Mouse (Mus musculus) T-cell, adult 2 months (primary cell): ENCODE results near the gene Tmem107.

ENCODE experiments used
- DNase-seq: peaks from one replicate; pipeline ENCODE4 v3.0.0; 2022; ENCODE audit warnings: low spot score

Tmem107 gene

DNA sequence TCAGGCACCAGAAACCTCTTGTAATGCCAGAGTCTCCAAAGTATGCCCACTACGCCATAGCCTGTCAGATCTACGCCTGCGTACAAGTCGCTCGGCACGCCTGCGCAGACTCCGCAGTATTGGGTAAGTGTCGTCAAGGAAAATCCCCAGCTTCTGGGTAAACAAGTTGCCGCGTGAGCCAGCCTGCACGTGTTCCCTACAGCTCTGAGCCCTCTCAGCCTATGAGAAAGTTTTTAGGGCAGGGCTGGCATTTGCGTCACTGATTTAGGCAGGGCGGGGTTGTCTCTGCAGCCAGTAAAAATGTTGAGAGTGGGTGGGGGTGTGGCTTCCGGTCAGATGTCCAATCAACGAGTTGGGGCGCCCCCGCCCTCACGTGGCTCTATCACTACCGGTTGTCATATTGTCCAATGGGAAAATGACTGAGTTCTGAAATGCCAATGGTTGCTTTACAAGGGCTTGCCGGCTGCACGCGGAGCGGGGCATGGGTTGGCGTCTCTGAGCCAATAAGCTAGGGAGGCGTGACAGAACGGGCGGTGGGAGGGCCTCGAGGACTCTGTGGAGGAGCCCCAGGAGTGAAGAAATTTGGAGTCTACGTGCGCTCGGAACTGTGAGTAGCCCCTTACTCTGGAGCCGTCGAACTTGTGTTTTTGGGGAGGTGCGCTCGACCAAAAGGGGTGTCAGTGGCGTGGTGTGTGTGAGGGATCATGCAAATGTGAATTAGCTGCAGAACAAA is 24.3 kb downstream of the Tmem107 start, which contains the start of gene Per1:
Gene Per1, plus strand, starts transcription at position 521 of the 733 bp plus-strand sequence.
- DNase-seq = peak; percentile 100

DNA sequence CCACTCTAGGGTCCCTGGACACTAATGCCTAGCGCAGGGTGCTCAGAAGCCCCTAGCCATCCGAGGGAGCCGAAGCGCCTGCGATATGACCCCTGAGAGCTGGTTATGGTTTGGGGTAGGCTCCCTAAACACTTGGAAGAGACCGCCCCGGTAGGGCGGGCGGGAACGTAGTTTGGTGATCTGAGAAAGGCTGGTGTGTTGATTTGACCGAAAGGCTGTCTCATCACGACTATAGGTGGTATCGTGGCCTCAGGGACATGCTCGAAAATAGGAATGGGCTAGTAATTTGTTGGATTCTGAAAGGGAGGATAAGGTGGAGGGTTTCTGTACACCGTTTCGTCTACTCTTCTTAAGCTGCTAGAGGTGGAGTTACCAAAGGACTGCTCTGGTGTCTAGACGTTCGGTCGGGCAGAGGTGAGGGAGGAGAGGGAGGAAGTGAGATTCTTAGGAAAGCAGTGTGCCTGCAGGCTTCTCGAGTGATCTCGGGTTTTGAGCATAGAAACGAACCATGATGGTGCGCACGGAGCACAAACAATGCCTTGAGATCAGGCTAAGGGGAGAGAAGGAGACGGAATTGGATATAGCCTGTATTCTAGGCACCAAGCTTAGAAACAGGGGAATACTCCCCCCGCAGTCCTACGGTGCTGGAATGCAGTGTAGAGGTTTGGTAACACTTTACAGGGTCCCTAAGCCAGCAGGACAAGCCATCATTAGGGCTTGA is 25.1 kb downstream of the Tmem107 start:
- peak; percentile 74 for DNase-seq

DNA sequence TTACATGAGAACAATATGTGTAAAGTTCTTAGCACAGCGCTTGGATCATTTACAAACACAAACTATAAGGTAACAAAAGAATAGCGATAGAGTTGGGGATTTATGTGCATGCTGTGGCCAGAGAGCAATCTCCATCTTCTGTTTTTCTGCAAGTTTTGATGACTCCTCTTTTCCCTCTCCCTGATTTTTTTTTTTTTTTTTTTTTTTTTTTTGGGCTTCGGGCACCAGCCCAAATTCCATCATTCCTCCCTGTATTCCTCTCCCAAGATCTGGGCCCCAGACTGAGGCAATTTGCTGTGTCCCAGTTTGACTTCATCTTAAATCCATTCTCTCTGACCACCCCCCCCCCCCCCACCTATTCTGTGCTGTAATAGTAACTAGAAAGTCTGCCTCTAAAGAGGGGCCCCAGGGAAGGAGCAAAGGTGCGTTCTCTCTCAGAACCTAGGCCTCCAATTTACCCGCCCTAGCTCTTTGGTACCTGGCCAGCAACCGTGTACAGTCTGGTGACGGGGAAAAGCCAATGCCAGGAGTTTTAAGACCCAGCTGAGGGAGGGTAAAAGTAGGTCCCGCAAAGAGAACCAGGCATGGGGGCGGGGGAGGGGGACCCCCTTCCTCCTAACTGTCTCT is 25.9 kb downstream of the Tmem107 start:
- DNase-seq = no peak

DNA sequence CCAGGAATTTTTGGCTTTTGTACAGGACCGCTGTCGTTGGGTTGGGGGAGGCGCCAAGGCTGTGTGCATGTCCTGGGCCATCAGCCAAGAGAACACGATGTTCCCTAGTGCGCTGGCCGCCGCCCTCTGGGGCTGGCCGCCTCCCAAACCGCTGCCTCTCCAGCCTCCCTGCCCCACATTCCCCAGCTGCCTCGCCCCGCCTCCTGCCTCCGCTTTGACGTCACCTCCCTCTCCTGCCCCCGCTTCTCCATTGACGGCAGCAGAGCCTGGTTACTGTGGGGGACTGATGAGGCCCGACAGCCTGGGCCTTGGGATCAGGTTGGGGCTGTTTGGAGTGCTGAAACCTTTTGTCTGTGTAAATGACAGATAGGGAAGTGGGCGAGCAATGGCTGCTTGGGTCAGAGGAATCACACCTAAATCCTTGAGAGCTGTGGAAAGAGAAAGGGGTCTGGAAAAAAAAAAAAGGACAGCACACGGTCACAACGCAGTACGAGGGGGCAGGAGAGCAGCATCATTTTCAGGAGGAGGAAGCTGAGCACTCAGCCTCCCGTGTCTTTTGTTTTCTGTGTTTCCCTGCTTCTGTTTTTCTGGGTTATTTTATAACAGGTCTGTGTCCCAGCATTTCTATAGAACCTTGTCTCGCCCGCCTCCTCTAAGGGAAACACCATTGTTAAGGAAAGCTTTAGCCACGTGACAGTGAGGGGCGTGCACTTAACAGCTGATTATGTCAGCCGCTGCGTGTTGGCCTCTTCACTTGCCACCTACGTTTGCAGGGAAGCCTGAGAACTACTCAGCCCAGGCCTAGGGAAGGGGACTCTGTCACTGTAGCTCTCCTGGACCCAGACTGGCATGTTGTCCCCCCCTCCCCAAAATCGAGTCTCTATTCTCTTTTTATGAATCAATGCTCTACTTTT is 26.6 kb downstream of the Tmem107 start:
- peak; percentile 94 for DNase-seq

DNA sequence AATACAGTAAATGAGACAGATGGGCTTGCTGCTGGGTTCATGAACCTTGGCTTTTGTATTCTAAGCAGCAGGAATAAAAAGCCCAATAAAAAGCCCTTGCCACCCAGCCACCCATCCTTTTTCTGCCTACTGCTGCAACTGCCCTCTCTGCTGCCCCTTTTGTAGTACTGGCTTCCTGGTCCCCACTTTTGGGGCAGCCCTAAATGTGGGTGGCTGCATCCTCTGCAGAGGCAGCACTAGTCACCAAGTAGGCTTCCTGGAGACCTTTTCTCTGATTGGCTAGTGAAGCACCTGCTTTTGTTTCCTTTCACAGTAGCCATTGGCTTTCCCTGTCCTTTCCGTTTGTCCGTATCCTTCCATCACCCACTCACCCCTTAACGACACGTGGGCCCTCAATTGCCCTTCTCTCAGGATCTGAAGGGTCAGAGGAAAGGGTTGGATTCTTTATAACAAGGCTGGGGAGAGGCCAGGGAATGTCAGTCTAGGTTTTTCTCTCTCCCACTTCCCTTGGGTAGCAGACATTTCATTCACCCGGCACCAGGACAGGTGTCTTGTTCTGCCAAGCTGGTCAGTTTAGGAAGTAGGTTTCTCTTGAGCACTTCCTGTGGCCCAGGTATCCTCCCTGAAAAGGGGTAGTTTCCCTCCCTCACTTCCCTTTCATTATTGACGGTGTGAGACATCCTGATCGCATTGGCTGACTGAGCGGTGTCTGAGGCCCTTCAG is 27.6 kb downstream of the Tmem107 start:
- peak; percentile 79 for DNase-seq

DNA sequence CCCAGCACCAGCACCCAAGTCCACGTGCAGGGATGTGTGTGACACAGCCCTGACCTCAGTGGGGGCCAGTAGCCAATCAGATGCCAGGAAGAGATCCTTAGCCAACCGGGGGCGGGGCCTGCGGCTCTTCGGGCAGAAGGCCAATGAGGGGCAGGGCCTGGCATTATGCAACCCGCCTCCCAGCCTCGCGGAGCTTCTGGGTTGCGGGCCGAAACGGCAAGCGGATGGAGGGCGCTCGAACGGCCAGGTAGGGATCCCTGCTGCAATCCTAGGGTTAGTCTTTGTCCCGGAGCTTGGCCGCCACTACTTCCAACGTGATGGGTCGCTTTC is 28.1 kb downstream of the Tmem107 start:
- peak; percentile 96 for DNase-seq

DNA sequence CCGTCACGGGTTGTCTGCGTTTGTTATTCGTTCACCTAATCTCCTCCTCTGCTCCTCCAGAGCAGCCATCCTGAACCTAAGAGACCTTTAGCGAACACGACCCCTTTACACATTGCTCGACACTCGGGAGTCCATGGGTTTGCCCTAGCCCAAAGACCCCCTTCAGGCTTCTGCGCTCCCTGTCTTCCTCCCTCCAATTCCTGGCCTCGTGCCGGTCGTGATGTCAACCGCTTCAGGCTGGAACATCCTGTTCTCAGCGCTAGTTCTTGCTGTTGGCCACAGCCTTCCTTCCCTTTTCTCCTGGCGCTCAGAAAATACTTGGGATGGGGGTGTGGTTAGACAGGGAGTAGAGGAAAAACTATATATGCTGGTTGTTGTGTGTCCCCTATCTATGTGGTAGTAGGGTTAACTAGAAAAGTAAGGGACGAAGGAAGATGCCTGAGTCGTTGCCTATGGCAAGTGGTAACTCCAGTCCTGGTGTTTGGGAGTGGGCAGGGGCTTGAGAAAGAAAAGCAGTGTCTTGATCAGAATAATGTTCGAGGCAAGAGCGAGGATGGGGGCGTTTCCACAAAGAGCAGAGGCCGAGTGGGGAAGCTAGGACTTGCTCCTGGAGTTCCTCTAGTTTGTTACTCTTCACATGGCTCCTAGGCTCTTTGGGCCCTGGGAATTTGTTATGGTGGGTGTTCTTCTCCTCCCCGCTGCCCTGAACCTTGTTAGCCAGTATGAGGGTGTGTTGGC is 28.7 kb downstream of the Tmem107 start:
- DNase-seq = no peak

DNA sequence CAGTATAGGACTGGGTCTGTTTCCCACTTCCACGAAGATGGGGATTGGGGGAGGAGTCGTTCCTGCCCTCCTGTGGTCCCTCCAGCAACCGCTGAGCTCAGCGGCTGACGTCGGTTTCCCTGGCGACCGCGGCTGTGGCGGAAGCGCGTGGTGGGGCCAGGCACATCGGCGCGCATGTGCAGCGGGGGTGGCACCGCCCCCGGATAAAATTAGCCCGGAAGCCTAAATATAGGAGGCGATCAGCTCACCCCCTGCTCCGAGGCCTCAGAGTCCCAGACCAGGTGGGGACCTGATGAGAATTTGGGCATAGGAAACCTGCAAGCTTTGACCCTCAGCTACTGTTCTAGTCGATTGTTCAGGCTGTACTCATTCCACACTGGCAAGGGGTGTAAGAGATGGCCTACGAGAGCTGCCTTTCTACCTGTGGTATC is 29.3 kb downstream of the Tmem107 start:
- DNase-seq = peak; percentile 94

DNA sequence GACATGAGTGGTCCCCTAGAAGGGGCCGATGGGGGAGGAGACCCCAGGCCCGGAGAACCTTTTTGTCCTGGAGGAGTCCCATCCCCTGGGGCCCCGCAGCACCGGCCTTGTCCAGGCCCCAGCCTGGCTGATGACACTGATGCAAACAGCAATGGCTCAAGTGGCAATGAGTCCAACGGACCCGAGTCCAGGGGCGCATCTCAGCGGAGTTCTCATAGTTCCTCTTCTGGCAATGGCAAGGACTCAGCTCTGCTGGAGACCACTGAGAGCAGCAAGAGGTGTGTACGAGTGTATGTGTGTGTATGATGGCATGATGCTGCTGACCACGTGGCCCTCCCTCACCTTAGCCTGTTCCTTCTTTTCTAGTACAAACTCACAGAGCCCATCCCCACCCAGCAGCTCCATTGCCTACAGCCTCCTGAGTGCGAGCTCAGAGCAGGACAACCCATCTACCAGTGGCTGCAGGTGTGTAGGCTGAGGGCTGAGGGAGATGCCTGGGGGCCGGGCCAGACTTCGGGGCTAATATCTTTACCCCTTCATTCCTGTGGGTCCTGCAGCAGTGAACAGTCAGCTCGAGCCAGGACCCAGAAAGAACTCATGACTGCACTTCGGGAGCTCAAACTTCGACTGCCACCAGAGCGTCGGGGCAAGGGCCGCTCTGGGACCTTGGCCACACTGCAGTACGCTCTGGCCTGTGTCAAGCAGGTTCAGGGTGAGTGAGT is 30.2 kb downstream of the Tmem107 start:
- peak; percentile 12 for DNase-seq

DNA sequence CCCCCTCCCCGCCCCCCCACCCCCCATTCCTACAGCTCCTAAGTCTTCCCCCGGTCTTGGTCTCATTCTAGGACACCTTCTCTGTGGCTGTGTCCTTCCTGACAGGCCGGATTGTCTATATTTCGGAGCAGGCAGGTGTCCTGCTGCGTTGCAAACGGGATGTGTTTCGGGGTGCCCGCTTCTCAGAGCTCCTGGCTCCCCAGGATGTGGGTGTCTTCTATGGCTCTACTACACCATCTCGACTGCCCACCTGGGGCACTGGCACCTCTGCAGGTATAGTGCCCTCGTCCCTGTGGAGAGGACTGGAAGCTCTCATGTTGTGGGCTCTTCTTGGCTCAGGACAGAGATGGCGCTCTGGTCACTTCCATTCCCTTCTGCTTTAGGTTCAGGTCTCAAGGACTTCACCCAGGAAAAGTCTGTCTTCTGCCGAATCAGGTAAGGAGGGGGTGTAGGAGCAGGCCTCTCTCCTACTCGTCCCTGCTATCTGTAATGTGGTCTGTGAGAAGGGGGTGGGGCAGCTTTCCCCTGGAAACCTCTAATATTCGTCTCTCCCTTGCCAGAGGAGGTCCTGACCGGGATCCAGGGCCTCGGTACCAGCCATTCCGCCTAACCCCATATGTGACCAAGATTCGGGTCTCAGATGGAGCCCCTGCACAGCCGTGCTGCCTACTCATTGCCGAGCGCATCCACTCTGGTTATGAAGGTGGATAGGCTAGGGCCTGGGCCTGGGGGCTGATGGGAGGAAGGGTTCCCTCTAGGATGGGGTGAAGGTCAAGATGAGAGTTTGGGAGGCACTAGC is 31.2 kb downstream of the Tmem107 start:
- DNase-seq = no peak

DNA sequence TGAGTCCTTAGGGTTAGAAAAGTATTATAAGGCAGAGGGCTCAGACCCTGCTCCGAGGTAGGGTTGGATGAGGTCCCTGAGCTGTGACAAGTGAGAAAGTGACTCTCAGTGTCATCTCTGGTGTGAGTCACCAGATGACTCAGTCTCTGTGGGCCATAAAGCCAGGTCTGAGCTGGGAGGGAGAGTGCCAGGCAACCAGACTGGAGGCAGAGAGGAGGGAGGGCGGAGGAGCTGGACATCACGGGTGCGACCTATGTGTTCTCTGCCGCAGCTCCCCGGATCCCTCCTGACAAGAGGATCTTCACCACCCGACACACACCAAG is 31.8 kb downstream of the Tmem107 start:
- no peak for DNase-seq

DNA sequence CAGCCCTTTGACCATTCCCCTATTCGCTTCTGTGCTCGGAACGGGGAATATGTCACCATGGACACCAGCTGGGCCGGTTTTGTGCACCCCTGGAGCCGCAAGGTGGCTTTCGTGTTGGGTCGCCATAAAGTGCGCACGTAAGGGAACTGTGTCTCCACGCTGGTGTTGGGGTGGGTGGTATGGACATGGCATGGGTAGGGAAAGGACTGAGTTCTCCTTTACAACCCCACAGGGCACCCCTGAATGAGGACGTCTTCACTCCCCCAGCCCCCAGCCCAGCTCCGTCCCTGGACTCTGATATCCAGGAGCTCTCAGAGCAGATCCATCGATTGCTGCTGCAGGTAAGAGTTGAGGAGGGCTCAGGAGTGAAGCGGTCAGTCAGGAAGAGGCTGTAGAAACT is 32.5 kb downstream of the Tmem107 start:
- DNase-seq = no peak

DNA sequence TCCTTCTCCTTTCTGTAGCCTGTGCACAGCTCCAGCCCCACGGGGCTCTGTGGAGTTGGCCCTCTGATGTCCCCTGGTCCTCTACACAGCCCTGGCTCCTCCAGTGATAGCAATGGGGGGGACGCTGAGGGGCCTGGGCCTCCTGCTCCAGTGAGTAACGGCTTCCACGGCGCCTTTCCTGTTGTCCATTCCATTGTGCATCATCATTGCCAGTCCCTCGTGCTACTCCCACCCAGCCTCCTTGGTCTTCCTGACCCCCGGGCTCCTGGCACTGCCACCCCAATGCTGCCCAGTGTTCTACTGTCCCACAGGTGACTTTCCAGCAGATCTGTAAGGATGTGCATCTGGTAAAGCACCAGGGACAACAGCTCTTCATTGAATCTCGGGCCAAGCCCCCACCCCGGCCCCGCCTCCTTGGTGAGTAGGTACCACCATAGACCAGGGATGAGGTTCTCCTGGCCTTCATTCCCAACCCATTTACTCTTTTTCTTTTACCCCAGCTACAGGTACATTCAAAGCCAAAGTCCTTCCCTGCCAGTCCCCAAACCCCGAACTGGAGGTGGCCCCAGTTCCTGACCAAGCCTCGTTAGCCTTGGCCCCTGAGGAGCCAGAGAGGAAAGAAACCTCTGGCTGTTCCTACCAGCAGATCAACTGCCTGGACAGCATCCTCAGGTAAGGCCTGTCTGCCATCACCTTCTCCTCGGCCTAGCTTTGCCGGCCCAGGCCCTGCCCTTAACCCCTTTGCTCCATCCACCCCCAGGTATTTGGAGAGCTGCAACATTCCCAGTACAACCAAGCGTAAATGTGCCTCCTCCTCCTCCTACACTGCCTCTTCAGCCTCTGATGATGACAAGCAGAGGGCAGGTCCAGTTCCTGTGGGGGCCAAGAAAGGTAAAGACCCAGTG is 33.2 kb downstream of the Tmem107 start:
- no peak for DNase-seq

DNA sequence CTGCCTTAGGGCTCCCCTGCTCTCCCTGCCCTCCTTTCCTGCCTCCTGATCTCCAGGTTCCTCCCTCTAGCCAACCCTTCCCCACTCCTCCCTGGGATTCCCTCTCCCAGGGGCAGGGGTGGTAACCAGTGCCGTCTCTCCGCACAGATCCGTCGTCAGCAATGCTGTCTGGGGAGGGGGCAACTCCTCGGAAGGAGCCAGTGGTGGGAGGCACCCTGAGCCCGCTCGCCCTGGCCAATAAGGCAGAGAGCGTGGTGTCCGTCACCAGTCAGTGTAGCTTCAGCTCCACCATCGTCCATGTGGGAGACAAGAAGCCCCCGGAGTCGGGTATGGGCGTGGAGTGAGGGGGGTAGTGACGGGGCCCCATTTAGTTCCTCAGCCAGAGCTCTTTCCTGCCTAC is 33.9 kb downstream of the Tmem107 start:
- DNase-seq = no peak

DNA sequence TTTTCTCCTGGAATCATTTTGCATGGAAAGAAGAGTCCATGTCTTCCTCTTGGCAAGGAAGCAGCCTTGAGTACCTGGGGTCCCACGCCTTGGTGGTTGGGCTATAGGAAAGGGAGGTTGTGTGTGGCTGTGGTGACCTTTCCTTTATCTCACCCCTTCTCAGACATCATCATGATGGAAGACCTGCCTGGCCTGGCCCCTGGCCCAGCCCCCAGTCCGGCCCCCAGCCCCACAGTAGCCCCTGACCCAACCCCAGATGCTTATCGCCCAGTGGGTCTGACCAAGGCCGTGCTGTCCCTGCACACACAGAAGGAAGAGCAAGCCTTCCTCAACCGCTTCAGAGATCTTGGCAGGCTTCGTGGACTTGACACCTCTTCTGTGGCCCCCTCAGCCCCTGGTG is 34.6 kb downstream of the Tmem107 start:
- DNase-seq = no peak

DNA sequence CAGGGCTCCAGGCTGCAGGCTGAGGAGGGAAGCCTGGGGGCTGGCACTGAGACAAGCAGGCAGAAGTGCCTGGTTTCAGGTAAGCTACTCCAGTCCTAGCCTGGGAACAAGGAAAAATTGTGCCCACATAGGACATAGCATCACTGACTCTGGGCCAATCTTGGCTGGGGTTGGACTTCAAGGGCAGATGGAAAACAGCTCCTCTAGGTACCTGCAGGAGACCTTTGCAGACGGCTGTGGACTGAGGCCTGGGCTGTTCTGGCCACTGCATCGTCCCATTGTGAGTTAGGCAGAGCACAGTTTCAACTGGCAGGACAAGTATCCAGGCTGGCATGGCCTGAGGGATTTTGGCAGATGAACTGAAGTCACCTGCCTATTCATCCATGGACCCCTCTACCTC is 35.2 kb downstream of the Tmem107 start:
- peak; percentile 3 for DNase-seq

DNA sequence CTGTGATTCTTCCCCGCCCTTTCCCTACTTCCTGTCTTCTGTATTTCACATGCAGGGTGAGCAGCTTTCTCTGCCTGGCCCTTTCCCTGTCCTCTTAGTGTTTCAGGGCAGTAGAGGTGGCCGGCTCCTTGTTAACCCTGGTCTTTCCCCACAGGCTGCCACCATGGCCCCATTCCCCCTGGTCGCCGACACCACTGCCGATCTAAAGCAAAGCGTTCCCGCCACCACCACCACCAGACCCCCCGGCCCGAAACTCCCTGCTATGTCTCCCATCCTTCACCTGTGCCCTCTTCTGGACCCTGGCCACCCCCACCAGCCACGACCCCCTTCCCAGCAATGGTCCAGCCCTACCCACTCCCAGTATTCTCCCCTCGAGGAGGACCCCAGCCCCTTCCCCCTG is 35.7 kb downstream of the Tmem107 start:
- no peak for DNase-seq

DNA sequence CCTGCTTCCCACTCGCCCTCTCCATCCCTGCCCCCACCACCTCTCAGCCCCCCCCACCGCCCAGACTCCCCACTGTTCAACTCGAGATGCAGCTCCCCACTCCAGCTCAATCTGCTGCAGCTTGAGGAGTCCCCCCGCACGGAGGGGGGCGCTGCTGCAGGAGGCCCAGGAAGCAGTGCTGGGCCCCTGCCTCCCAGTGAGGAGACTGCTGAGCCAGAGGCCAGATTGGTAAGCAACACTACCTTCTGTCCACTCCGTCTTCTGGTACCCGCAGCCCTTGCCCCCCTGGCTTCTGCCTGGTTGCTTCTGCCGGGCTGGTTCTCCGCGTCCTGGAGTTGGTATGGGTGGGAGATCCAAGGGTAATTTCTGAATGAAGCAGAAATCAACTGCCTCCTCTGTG is 36.2 kb downstream of the Tmem107 start:
- peak; percentile 17 for DNase-seq
